Mouse (Mus musculus) intestine, embryonic 15.5 days (tissue): Measurements from ENCODE around the gene Gspt1. TPM values are rescaled to one million over a fixed set of nuclear protein-coding genes. Genes with fewer than 3 reads are reported as not detected.

ENCODE experiments used
- ATAC-seq: fragments of 200-750 bp; cut with Nextera tagmentation; 2 replicates; pipeline ENCODE4 v1.8.0; 2017; ENCODE audit warnings: moderate TSS enrichment, moderate library complexity
- H3K27ac ChIP-seq: fragments of 300-500 bp; sonication (generic); 2 replicates; pipeline ENCODE4 v1.5.1; 2015; ENCODE audit warnings: mild to moderate bottlenecking, inconsistent platforms
- H3K27me3 ChIP-seq: fragments of 300-500 bp; sonication (generic); replicated peaks from 2 replicates; pipeline ENCODE4 v1.6.1; 2015; ENCODE audit warnings: inconsistent platforms
- H3K36me3 ChIP-seq: fragments of 300-500 bp; sonication (generic); 2 replicates; pipeline ENCODE4 v1.6.1; 2015; ENCODE audit warnings: inconsistent platforms
- H3K4me1 ChIP-seq: fragments of 300-500 bp; sonication (generic); replicated peaks from 2 replicates; pipeline ENCODE4 v1.6.1; 2015; ENCODE audit warnings: inconsistent platforms
- H3K4me2 ChIP-seq: fragments of 300-500 bp; sonication (generic); replicated peaks from 2 replicates; pipeline ENCODE4 v1.6.1; 2015; ENCODE audit warnings: mild to moderate bottlenecking, inconsistent platforms
- H3K4me3 ChIP-seq: fragments of 300-500 bp; sonication (generic); replicated peaks from 2 replicates; pipeline ENCODE4 v1.5.1; 2015; ENCODE audit warnings: inconsistent platforms
- H3K9ac ChIP-seq: fragments of 300-500 bp; sonication (generic); 2 replicates; pipeline ENCODE4 v1.6.1; 2015; ENCODE audit warnings: inconsistent platforms
- H3K9me3 ChIP-seq: fragments of 300-500 bp; sonication (generic); 2 replicates; pipeline ENCODE4 v1.6.1; 2016; ENCODE audit warnings: inconsistent platforms
- WGBS: fragments of 180-500 bp; shearing (Covaris S2); methylation state at CpG from one replicate; pipeline ENCODE4 v1.1.7; 2015; 5-methylcytosine and 5-hydroxymethylcytosine counted together
- polyA plus RNA-seq: library from polyadenylated mRNA; unstranded; fragments of >200 nt; fragmentation: Nextera tagmentation; extraction: Ambion mirVana; gene quantifications from 2 replicates; pipeline ENCODE4 v1.2.1, GENCODE M21; 2015

Gspt1 gene
- polyA plus RNA-seq, 1 experiment from 2014 or later: 78.8 TPM

DNA sequence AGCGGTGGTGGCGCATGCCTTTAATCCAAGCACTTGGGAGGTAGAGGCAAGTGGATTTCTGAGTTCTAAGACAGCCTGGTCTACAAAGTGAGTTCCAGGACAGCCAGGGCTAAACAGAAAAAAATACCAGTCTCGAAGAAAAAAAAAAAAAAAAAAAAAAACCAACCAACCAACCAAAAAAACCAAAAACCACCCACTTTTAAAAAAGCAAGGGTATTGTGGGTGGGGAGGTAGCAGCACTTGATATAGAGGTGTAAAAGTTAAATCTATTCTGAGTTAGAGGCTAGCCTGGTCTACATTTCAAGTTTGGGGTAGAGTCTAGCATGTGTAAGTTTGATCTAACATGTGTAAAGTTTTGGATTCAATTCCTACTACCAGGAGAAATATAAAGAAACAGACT is 53.9 kb downstream of the Gspt1 start:
- Histone ChIP-seq H3K4me2 (no peak overlapping the region), H3K9me3 (no peaks in the 10 kb centered on the region), H3K9ac (no peak overlapping the region), H3K4me3 (no peak overlapping the region), H3K4me1 (peaks cover 17% of the 10 kb centered on the region), H3K36me3 (peaks cover 32% of the 10 kb centered on the region), H3K27ac (no peak overlapping the region), H3K27me3 (no peaks in the 10 kb centered on the region)
- ATAC-seq: no peak
- WGBS: 87% methylated on average over 3 of the region's 3 CpGs

DNA sequence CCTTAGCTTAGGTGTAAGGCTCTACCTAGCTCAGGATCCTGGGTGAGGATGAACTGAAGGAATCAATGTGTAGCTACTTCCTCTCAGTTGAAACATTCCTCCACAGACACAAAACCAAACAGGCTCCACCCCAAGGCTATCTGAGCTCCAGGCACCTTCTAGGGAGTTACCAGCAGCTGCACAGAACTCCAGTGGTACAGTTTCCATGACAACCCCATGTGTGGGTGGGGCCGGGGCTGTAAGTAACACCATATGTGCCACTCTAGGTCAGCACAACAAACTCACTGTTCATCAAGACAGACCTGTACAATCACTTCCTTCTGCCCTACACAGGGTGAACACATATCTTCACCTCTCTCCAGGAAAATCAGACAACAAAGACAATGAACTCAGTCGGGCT is 55.7 kb downstream of the Gspt1 start:
- Histone ChIP-seq H3K9me3 (no peaks in the 10 kb centered on the region), H3K4me2 (no peak overlapping the region), H3K4me3 (no peak overlapping the region), H3K4me1 (peaks cover 8% of the 10 kb centered on the region; the same call in 1 of the 2 replicates), H3K27me3 (no peaks in the 10 kb centered on the region), H3K27ac (no peak overlapping the region), H3K9ac (no peak overlapping the region), H3K36me3 (peaks cover 46% of the 10 kb centered on the region)
- 63% methylated on average over 2 of the region's 2 CpGs for WGBS
- ATAC-seq: no peak

DNA sequence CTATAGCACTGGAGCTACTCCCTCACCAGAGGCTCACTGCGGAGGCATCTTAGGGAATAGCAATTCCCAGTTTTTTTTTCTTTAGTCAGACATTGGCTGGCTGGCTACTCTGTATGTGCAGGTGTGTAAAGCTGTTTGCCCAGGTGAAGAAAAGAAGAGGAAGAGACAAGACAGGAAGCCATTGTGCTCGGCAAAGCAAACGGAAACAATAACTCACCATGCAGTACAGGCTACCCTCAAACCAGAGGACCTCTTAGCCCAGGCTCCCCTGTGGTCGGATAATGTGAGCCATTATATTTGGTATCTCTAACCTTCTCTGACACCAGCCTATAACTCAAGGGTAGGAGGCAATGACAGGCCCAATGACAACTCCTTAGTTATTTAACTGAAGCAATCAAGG is 57.1 kb downstream of the Gspt1 start:
- Histone ChIP-seq H3K4me1 (peaks cover 8% of the 10 kb centered on the region; the same call in 1 of the 2 replicates), H3K9me3 (no peaks in the 10 kb centered on the region), H3K9ac (no peak overlapping the region), H3K36me3 (peaks cover 51% of the 10 kb centered on the region), H3K27ac (no peak overlapping the region), H3K4me2 (no peak overlapping the region), H3K4me3 (no peak overlapping the region), H3K27me3 (no peaks in the 10 kb centered on the region)
- no peak for ATAC-seq
- 90% methylated on average over 4 of the region's 4 CpGs for WGBS

DNA sequence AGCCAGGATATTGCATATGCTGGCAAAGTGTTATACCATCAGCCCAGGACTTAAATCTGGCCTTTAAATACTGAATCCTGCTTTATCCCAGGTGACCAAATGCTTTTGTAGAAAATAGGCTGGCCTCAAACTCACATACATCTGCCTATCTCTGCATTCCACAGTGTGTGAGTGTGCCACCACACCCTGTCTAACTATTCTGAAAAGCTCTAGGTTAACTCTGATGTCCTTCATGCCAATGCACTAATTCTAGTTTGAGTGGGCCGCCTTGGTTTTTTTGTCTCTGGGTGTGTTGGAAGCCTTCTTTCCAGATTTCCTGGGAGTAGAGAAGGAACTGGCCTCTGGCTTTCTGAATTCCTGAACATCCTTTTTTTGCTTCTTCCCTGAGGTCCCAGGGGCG is 60.9 kb downstream of the Gspt1 start:
- peaks cover 36% of the 10 kb centered on the region for H3K36me3 ChIP-seq
- no peak overlapping the region for H3K4me2 ChIP-seq
- H3K9me3 ChIP-seq: no peaks in the 10 kb centered on the region
- H3K27me3 ChIP-seq: no peaks in the 10 kb centered on the region
- no peaks in the 10 kb centered on the region for H3K4me1 ChIP-seq
- WGBS: 92% methylated on average over 2 of the region's 2 CpGs
- no peak overlapping the region for H3K27ac ChIP-seq
- no peak for ATAC-seq
- H3K9ac ChIP-seq: no peak overlapping the region
- no peak overlapping the region for H3K4me3 ChIP-seq

DNA sequence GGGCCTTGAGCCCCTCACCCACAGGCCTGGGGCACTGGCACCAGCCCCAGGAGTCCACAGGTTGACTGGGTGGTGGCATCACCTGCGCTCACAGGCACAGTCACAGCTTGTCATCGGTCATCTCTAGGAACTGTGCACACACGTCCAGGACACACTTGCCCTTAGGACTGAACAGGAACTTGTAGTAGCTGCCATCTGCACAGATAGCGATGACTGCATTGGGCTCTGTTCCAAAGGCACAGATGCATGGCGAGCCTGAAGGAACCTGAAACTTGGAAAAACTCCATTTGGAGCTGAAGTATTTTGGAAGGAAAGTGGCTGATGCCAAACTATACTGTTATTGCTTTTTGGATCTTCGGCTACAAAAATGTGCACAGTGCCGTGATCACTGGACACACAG is 64.0 kb downstream of the Gspt1 start:
- no peak overlapping the region for H3K4me3 ChIP-seq
- 88% methylated on average over 7 of the region's 7 CpGs for WGBS
- no peaks in the 10 kb centered on the region for H3K9me3 ChIP-seq
- H3K27ac ChIP-seq: no peak overlapping the region
- no peak for ATAC-seq
- H3K36me3 ChIP-seq: peaks cover 18% of the 10 kb centered on the region
- H3K9ac ChIP-seq: no peak overlapping the region
- no peaks in the 10 kb centered on the region for H3K27me3 ChIP-seq
- H3K4me1 ChIP-seq: no peaks in the 10 kb centered on the region
- H3K4me2 ChIP-seq: no peak overlapping the region

DNA sequence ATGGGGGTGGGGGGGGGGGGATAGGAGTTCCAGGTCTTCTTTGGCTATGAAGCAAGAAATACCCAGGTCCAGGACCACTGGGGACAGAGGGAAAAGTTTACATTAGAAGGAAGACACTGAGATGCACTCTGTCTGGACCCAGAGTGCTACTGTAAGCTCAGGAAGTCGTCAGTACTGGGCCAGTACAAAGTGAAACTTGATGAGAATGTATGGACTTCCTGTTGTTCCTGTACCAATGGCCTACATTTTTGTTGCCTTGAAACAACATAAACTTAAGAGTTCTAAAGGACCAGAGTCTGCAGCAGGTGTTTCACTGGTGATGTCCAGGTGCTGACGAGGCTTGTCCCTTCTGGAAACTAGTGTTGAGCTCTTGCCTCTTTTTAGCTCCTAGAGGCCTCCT is 76.7 kb downstream of the Gspt1 start:
- ATAC-seq: no peak
- Histone ChIP-seq H3K36me3 (no peaks in the 10 kb centered on the region), H3K4me1 (peaks cover 18% of the 10 kb centered on the region; the same call in 1 of the 2 replicates), H3K9me3 (no peaks in the 10 kb centered on the region), H3K9ac (no peak overlapping the region), H3K4me2 (peak overlapping the region; percentile 76; the same call in 1 of the 2 replicates), H3K27me3 (no peaks in the 10 kb centered on the region), H3K4me3 (no peak overlapping the region), H3K27ac (no peak overlapping the region)
- WGBS: 59% methylated on average over 2 of the region's 2 CpGs

DNA sequence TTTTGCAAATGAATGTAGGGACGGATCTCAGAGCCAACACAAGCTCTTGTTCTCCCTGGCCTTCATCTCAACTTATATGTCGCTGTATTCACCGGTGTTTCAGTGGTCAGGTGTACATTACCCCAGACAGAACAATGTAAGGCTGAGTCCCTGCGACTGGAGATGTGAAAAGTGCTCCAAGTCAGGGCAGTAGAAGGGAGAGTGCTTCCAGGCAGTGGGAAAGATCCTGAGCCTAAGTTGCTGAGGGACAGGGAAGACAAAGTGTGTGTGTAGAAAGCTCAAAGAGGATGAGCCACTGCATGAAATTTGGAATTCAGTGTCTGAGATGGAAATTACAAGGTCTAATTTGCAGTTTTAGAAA is 77.3 kb downstream of the Gspt1 start:
- Histone ChIP-seq H3K4me3 (peak overlapping the region; percentile 95), H3K9me3 (no peaks in the 10 kb centered on the region), H3K27me3 (no peaks in the 10 kb centered on the region), H3K9ac (peak overlapping the region; percentile 86), H3K27ac (peak overlapping the region; percentile 92; the same call in 1 of the 2 replicates), H3K4me2 (peak overlapping the region; percentile 76), H3K36me3 (no peaks in the 10 kb centered on the region), H3K4me1 (peaks cover 18% of the 10 kb centered on the region; the same call in 1 of the 2 replicates)
- 4% methylated on average over 4 of the region's 4 CpGs for WGBS
- ATAC-seq: no peak

DNA sequence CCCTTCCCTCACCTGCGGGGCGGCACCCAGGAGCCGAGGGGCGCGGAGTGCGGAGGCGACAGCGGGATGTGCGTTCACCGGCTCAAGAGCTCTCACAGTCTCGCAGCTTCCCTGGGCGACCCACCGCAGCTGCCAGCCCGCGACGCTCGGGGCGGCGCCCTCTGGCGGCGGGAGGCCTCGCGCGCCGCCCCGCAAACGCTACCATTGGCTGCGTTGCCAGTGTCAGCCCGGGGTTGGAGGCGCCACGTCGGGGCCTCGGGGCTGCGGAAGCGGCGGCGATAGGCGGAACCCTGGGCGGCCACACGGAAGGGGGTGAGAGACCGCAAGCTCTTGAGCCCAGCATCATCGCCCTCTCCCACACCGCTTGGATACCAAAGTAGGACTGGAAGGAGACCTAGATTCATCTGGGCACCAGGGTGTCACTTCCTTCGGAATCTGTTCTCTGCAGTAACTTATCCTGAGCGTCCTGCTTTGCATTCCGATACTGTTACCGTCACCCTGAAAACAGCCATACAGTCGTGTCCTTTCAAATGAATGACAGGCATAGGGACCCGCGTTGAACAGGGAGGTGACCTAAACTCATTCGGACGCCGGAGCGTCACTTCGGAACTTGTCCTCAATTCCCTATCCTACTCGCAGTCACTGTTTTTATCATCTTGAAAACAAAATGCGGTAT is 77.8 kb downstream of the Gspt1 start, which contains the start of gene Zc3h7a:
TSS of gene Zc3h7a (minus strand) at position 186 of the 676 bp plus-strand sequence.
- peaks cover 18% of the 10 kb centered on the region; the same call in 1 of the 2 replicates for H3K4me1 ChIP-seq
- under 1% methylated on average over 57 of the region's 57 CpGs for WGBS
- no peaks in the 10 kb centered on the region for H3K9me3 ChIP-seq
- H3K9ac ChIP-seq: peak within 1 kb of the TSS; percentile 86
- H3K27ac ChIP-seq: peak within 1 kb of the TSS; percentile 92
- H3K27me3 ChIP-seq: no peaks in the 10 kb centered on the region
- peak within 1 kb of the TSS; percentile 95 for H3K4me3 ChIP-seq
- no peaks in the 10 kb centered on the region for H3K36me3 ChIP-seq
- H3K4me2 ChIP-seq: peak within 1 kb of the TSS; percentile 76
- ATAC-seq: peak; percentile 94

DNA sequence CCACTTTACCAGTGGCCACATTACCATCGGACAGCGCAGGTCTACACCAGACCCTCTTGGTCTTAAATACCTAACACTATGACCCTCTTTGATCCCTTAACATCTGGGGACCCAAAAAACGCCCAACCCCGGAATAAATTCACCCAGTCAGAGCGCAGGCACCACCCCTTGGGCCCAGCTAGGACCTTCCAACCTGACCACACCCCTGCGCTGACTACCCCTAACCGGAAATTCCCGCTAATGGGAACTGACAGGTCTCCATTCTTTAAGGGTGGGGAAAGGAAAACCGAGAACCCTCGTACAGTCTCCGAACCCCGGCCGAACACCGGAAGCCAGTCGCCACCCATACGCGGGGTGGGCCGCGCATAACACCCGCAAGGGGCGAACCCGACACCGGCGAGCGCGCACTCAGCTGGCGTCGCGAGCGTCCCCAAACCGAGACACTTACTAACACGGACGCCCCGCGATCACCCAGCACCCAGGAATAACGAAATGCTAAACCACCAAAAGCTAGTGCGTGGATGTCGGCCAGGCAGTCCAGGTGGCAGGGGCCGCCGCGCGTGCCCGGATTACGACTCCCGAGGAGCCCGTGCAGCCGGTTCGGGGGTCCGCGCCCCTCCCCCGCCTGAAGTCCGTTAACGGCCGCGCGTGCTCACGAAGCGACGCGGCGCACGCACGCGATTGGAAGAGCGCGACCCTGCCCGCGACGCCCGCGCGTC is 78.5 kb downstream of the Gspt1 start:
- WGBS: under 1% methylated on average over 72 of the region's 72 CpGs
- Histone ChIP-seq H3K36me3 (no peaks in the 10 kb centered on the region), H3K27me3 (no peaks in the 10 kb centered on the region), H3K27ac (peak overlapping the region; percentile 92), H3K4me1 (peaks cover 18% of the 10 kb centered on the region; the same call in 1 of the 2 replicates), H3K9ac (peak overlapping the region; percentile 86), H3K4me3 (peak overlapping the region; percentile 95), H3K9me3 (no peaks in the 10 kb centered on the region), H3K4me2 (peak overlapping the region; percentile 76)
- ATAC-seq: peak; percentile 76

DNA sequence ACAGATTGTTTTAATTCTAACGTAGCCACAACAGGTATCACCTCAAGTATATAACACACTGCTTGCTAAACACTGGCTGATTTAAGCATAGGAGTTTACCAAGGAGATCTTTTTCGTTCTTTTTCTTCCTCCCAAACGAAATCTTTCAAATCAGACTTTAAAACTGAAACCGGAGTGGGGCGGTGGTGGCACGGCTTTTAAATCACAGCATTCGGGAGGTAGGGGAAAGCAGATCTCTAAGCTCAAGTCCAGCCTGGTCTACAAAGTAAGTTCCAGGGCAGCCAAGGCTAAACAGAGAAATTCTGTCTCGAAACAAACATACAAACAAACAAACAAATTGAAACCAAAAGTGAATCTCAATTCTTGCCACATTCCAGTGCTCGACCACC is 79.0 kb downstream of the Gspt1 start:
- peak overlapping the region; percentile 95 for H3K4me3 ChIP-seq
- no peaks in the 10 kb centered on the region for H3K27me3 ChIP-seq
- peak overlapping the region; percentile 76 for H3K4me2 ChIP-seq
- H3K4me1 ChIP-seq: peaks cover 18% of the 10 kb centered on the region; the same call in 1 of the 2 replicates
- H3K36me3 ChIP-seq: no peaks in the 10 kb centered on the region
- no peaks in the 10 kb centered on the region for H3K9me3 ChIP-seq
- H3K27ac ChIP-seq: peak overlapping the region; percentile 92
- peak overlapping the region; percentile 86 for H3K9ac ChIP-seq
- 7% methylated on average over 9 of the region's 9 CpGs for WGBS
- no peak for ATAC-seq

DNA sequence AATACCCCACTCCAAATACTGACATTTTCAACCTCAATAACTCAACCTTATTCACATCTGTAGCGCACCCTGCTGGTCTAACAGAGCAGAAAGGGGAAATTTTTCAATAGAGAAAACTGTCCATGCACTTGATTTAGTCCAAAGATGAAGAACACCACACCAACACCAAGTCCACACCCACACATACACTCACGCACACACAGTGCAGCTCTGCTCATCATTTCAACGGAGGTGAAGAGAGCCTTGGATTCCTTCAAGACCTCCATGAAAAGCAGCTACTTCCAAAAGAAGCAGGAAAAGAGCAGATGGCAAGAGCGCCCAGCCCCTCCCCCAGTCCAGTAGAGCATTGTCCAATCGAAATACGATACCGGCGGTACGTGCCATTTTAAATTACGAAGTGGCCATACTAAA is 79.4 kb downstream of the Gspt1 start:
- Histone ChIP-seq H3K27ac (no peak overlapping the region), H3K4me2 (peak overlapping the region; percentile 76), H3K36me3 (no peaks in the 10 kb centered on the region), H3K4me3 (peak overlapping the region; percentile 95), H3K27me3 (no peaks in the 10 kb centered on the region), H3K4me1 (peaks cover 18% of the 10 kb centered on the region; the same call in 1 of the 2 replicates), H3K9me3 (no peaks in the 10 kb centered on the region), H3K9ac (peak overlapping the region; percentile 86; the same call in 1 of the 2 replicates)
- 10% methylated on average over 10 of the region's 10 CpGs for WGBS
- ATAC-seq: no peak

DNA sequence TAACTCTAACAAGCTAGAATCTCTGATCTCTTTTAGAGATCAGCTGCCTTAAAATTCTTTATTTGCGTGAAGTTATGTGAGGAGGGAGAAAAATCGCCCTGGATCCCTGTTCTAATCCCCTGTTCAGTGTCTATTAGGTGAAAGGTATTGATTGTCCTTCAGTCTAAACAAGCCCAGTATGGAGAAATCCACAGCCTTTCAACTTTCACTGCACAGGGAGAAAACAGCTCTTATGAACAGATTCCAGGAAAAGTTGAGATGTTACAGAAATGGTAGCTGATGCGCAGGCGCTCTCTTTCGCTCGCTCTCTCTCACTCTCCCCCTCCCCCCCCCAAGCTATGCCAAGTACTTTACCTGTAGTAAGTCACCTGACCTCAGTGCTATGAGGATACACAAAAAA is 82.4 kb downstream of the Gspt1 start:
- Histone ChIP-seq H3K9ac (no peak overlapping the region), H3K27me3 (no peaks in the 10 kb centered on the region), H3K4me1 (peaks cover 14% of the 10 kb centered on the region; the same call in 1 of the 2 replicates), H3K9me3 (no peaks in the 10 kb centered on the region), H3K36me3 (no peaks in the 10 kb centered on the region), H3K27ac (no peak overlapping the region), H3K4me3 (no peak overlapping the region), H3K4me2 (no peak overlapping the region)
- ATAC-seq: no peak
- WGBS: 83% methylated on average over 6 of the region's 6 CpGs
